Mouse (Mus musculus) T-helper 2 cell (primary cell): ENCODE measurements around the gene Trpm1.
"Not testable (repeated sequence)": the region's sequence is repeated elsewhere in the genome, so short reads cannot be mapped to it uniquely, and the experiment has no call there.

Experiments used
- in situ Hi-C: fragments of 300-600 bp; cut with MboI, MseI; formaldehyde crosslinking; loops from one replicate; pipeline ENCODE4 v1.15.1; 2025; ENCODE audit warnings: high pct_unique_total_duplicates

Gene Trpm1

GRCm38 (mm10) chr7:64153535-64153934, at the start of gene Trpm1:
TSS of gene Trpm1 (plus strand) at chr7:64153835.
- in situ Hi-C loops = loop anchor here (5.0 kb wide), 1 partner anchor 96 kb away; no protein-coding TSS in a partner anchor

- in situ Hi-C loops = no loop called here
Observed at GRCm38 (mm10) chr7:64122131-64122715, 31.4 kb upstream of the Trpm1 start.

- in situ Hi-C loops = no loop called here
Observed at GRCm38 (mm10) chr7:64123721-64124120, 29.9 kb upstream of the Trpm1 start.

- in situ Hi-C loops = not testable (repeated sequence)
Observed at GRCm38 (mm10) chr7:64125994-64126393, 27.6 kb upstream of the Trpm1 start.

GRCm38 (mm10) chr7:64139866-64140265, 13.8 kb upstream of the Trpm1 start:
- in situ Hi-C loops = no loop called here

- in situ Hi-C loops = no loop called here
Observed at GRCm38 (mm10) chr7:64141301-64142032, 12.2 kb upstream of the Trpm1 start.

- in situ Hi-C loops = no loop called here
Observed at GRCm38 (mm10) chr7:64149337-64149736, 4.3 kb upstream of the Trpm1 start.

GRCm38 (mm10) chr7:64149747-64150146, 3.9 kb upstream of the Trpm1 start:
- in situ Hi-C loops = loop anchor here (5.0 kb wide), 1 partner anchor 92 kb away; no protein-coding TSS in a partner anchor

GRCm38 (mm10) chr7:64150436-64151080, 3.1 kb upstream of the Trpm1 start:
- in situ Hi-C loops = loop anchor here (5.0 kb wide), 1 partner anchor 93 kb away; no protein-coding TSS in a partner anchor

GRCm38 (mm10) chr7:64155226-64155625, 1.6 kb downstream of the Trpm1 start:
- in situ Hi-C loops = loop anchor here (5.0 kb wide), 1 partner anchor 403 kb away; no protein-coding TSS in a partner anchor

GRCm38 (mm10) chr7:64155687-64156086, 2.1 kb downstream of the Trpm1 start:
- in situ Hi-C loops = loop anchor here (5.0 kb wide), 1 partner anchor 403 kb away; no protein-coding TSS in a partner anchor

- in situ Hi-C loops = loop anchor here (5.0 kb wide), 1 partner anchor 404 kb away; no protein-coding TSS in a partner anchor
Observed at GRCm38 (mm10) chr7:64156271-64156911, 2.8 kb downstream of the Trpm1 start.

GRCm38 (mm10) chr7:64156918-64157690, 3.5 kb downstream of the Trpm1 start:
- in situ Hi-C loops = loop anchor here (5.0 kb wide), 1 partner anchor 405 kb away; no protein-coding TSS in a partner anchor

GRCm38 (mm10) chr7:64158281-64159055, 4.8 kb downstream of the Trpm1 start:
- in situ Hi-C loops = loop anchor here (5.0 kb wide), 1 partner anchor 406 kb away; no protein-coding TSS in a partner anchor

GRCm38 (mm10) chr7:64159056-64159542, 5.5 kb downstream of the Trpm1 start:
- in situ Hi-C loops = loop anchor here (5.0 kb wide), 1 partner anchor 407 kb away; no protein-coding TSS in a partner anchor

GRCm38 (mm10) chr7:64159612-64160591, 6.3 kb downstream of the Trpm1 start:
- in situ Hi-C loops = loop anchor here (5.0 kb wide), 1 partner anchor 408 kb away; no protein-coding TSS in a partner anchor

- in situ Hi-C loops = no loop called here
Observed at GRCm38 (mm10) chr7:64160737-64161470, 7.3 kb downstream of the Trpm1 start.

- in situ Hi-C loops = no loop called here
Observed at GRCm38 (mm10) chr7:64161990-64162389, 8.4 kb downstream of the Trpm1 start.
